Mouse (Mus musculus): ENCODE results near the gene Hist1h3a. TPM values are rescaled to one million over a fixed set of nuclear protein-coding genes. Genes with fewer than 3 reads are reported as not detected.
"Not testable (repeated sequence)": the region's sequence is repeated elsewhere in the genome, so short reads cannot be mapped to it uniquely, and the experiment has no call there.

Hist1h3a gene
- total RNA-seq, 2 experiments from 2014 or later = 35.0 to 41.6 TPM

- TF ChIP-seq CTCF (conservative IDR thresholded peaks at IDR 0.05) = no peak
- DNase-seq (ENCODE audit: low spot score in 2 of 2) = no peak
- no peak overlapping the region for H3K27ac ChIP-seq
- no peak overlapping the region for H3K4me3 ChIP-seq
These were observed 31.7 kb downstream of the Hist1h3a start for GRCm38 (mm10) chr13:23730479-23730878.

- no peak for TF ChIP-seq CTCF (conservative IDR thresholded peaks at IDR 0.05)
- Histone ChIP-seq H3K27ac (no peak overlapping the region), H3K4me3 (no peak overlapping the region)
- DNase-seq (ENCODE audit: low spot score in 2 of 2) = no peak
These were observed 32.5 kb downstream of the Hist1h3a start for GRCm38 (mm10) chr13:23729706-23730105.

GRCm38 (mm10) chr13:23729192-23729525, 33.0 kb downstream of the Hist1h3a start:
- no peak for TF ChIP-seq CTCF (conservative IDR thresholded peaks at IDR 0.05)
- no peak overlapping the region; the same call in 1 of the 2 replicates for H3K27ac ChIP-seq
- DNase-seq (ENCODE audit: low spot score in 2 of 2) = no peak
- no peak overlapping the region for H3K4me3 ChIP-seq

- no peak overlapping the region for H3K4me3 ChIP-seq
- DNase-seq (ENCODE audit: low spot score in 2 of 2) = no peak
- H3K27ac ChIP-seq = peak overlapping the region; percentile 14; the same call in 1 of the 2 replicates
- TF ChIP-seq CTCF (conservative IDR thresholded peaks at IDR 0.05) = no peak
These were observed 33.6 kb downstream of the Hist1h3a start for GRCm38 (mm10) chr13:23728472-23729191.

GRCm38 (mm10) chr13:23725213-23725612, 37.0 kb downstream of the Hist1h3a start:
- no peak for TF ChIP-seq CTCF (conservative IDR thresholded peaks at IDR 0.05)
- Histone ChIP-seq H3K27ac (no peak overlapping the region), H3K4me3 (no peak overlapping the region)
- DNase-seq (ENCODE audit: low spot score in 2 of 2) = no peak

GRCm38 (mm10) chr13:23724239-23724638, 37.9 kb downstream of the Hist1h3a start:
- TF ChIP-seq CTCF (conservative IDR thresholded peaks at IDR 0.05) = no peak
- Histone ChIP-seq H3K27ac (no peak overlapping the region), H3K4me3 (no peak overlapping the region)
- DNase-seq (ENCODE audit: low spot score in 2 of 2) = no peak

- not testable (repeated sequence) for H3K4me3 ChIP-seq; H3K27ac ChIP-seq; DNase-seq (ENCODE audit: low spot score in 2 of 2)
These were observed 44.5 kb downstream of the Hist1h3a start for GRCm38 (mm10) chr13:23717593-23718245.

- DNase-seq (ENCODE audit: low spot score in 2 of 2) = no peak
- Histone ChIP-seq H3K27ac (no peak overlapping the region), H3K4me3 (no peak overlapping the region)
- TF ChIP-seq CTCF (conservative IDR thresholded peaks at IDR 0.05) = no peak
These were observed 45.0 kb downstream of the Hist1h3a start for GRCm38 (mm10) chr13:23717176-23717575.

GRCm38 (mm10) chr13:23716261-23717042, 45.7 kb downstream of the Hist1h3a start:
- H3K27ac ChIP-seq = no peak overlapping the region
- no peak for DNase-seq (ENCODE audit: low spot score in 2 of 2)
- H3K4me3 ChIP-seq = no peak overlapping the region
- TF ChIP-seq CTCF (conservative IDR thresholded peaks at IDR 0.05) = no peak

Small RNA genes lying within 50 kb of the gene (microRNA-seq; reads per million reads assigned to microRNA genes)
- 0 reads per million in 2 experiments for gene Gm44314
- 0 reads per million in 2 experiments for gene Gm44484

Other genes starting within 250 kb of the Hist1h3a start
- 100 to 1,000 TPM; 333 to 344 TPM for gene Hist1h4h, start 231.3 kb downstream of the Hist1h3a start, total RNA-seq (2021)
- gene Hist1h2af, start 228.5 kb downstream of the Hist1h3a start, total RNA-seq (2021) = 10 to 100 TPM in 1 of 2 experiments, 1 to 10 TPM in 1; 6.9 to 12.2 TPM
- 1 to 10 TPM; 3.6 to 5.5 TPM for gene Hist1h3g, start 227.0 kb downstream of the Hist1h3a start, total RNA-seq (2021)
- 1 to 10 TPM in 1 of 2 experiments, under 1 TPM in 1; 0.39 to 1.2 TPM for gene Hist1h2bh, start 219.0 kb downstream of the Hist1h3a start, total RNA-seq (2021)
- 10 to 100 TPM; 17.7 to 18.3 TPM for gene Hist1h3f, start 218.3 kb downstream of the Hist1h3a start, total RNA-seq (2021)
- 100 to 1,000 TPM; 150 to 167 TPM for gene Hist1h4f, start 210.7 kb downstream of the Hist1h3a start, total RNA-seq (2021)
- gene Hist1h1d, start 209.1 kb downstream of the Hist1h3a start, total RNA-seq (2021) = 1 to 10 TPM; 4.6 to 5.5 TPM
- 10 to 100 TPM; 45.3 to 54.6 TPM for gene Hist1h3e, start 200.0 kb downstream of the Hist1h3a start, total RNA-seq (2021)
- 1 to 10 TPM; 6.6 to 7.7 TPM for gene Hist1h2ae, start 191.2 kb downstream of the Hist1h3a start, total RNA-seq (2021)
- 10 to 100 TPM; 74.0 to 78.9 TPM for gene Hist1h2bg, start 191.0 kb downstream of the Hist1h3a start, total RNA-seq (2021)
- 10 to 100 TPM; 22.8 to 29.6 TPM for gene Hist1h2bf, start 188.2 kb downstream of the Hist1h3a start, total RNA-seq (2021)
- gene Hist1h2ad, start 188.0 kb downstream of the Hist1h3a start, total RNA-seq (2021) = 10 to 100 TPM in 1 of 2 experiments, 1 to 10 TPM in 1; 5.0 to 13.0 TPM
- 10 to 100 TPM; 12.1 to 13.0 TPM for gene Hist1h3d, start 186.6 kb downstream of the Hist1h3a start, total RNA-seq (2021)
- 100 to 1,000 TPM; 140 to 146 TPM for gene Hist1h4d, start 180.8 kb downstream of the Hist1h3a start, total RNA-seq (2021)
- gene Hist1h2be, start 141.3 kb downstream of the Hist1h3a start, total RNA-seq (2021) = 10 to 100 TPM in 1 of 2 experiments, 1 to 10 TPM in 1; 8.8 to 10.1 TPM
- gene Hist1h1e, start 139.8 kb downstream of the Hist1h3a start, total RNA-seq (2021) = 10 to 100 TPM; 50.6 to 58.1 TPM
- 1 to 10 TPM; 2.9 to 4.0 TPM for gene Hist1h2ac, start 78.4 kb downstream of the Hist1h3a start, total RNA-seq (2021)
- 10 to 100 TPM; 45.1 to 50.2 TPM for gene Hist1h2bc, start 78.2 kb downstream of the Hist1h3a start, total RNA-seq (2021)
- not detected for gene Hist1h1t, start 66.6 kb downstream of the Hist1h3a start, total RNA-seq (2021)
- 100 to 1,000 TPM; 108 to 115 TPM for gene Hist1h4c, start 63.9 kb downstream of the Hist1h3a start, total RNA-seq (2021)
- gene Hfe, start 51.5 kb downstream of the Hist1h3a start, total RNA-seq (2021) = 1 to 10 TPM; 3.2 to 3.6 TPM
- 10 to 100 TPM; 59.1 to 68.1 TPM for gene Hist1h1c, start 23.6 kb downstream of the Hist1h3a start, total RNA-seq (2021)
- gene Hist1h3c, start 16.8 kb downstream of the Hist1h3a start, total RNA-seq (2021) = 1 to 10 TPM; 3.6 to 5.9 TPM
- 10 to 100 TPM; 23.0 to 24.7 TPM for gene Hist1h2bb, start 15.7 kb downstream of the Hist1h3a start, total RNA-seq (2021)
- 10 to 100 TPM; 24.4 to 27.3 TPM for gene Hist1h2ab, start 11.3 kb downstream of the Hist1h3a start, total RNA-seq (2021)
- gene Hist1h3b, start 10.1 kb downstream of the Hist1h3a start, total RNA-seq (2021) = 10 to 100 TPM; 13.6 to 15.0 TPM
- 10 to 100 TPM; 70.9 to 73.8 TPM for gene Hist1h4b, start 5.4 kb downstream of the Hist1h3a start, total RNA-seq (2021)
- gene Hist1h4a, start 1.2 kb downstream of the Hist1h3a start, total RNA-seq (2021) = 10 to 100 TPM; 46.0 to 55.3 TPM
- gene Hist1h1a, start 1.3 kb upstream of the Hist1h3a start, total RNA-seq (2021) = 10 to 100 TPM; 18.5 to 18.9 TPM
- not detected for gene Trim38, start 7.5 kb upstream of the Hist1h3a start, total RNA-seq (2021)
- under 1 TPM in 1 of 2 experiments, not detected in 1; 0.10 TPM for gene Slc17a2, start 44.6 kb upstream of the Hist1h3a start, total RNA-seq (2021)
- gene Slc17a3, start 77.0 kb upstream of the Hist1h3a start, total RNA-seq (2021) = not detected
- not detected for gene Slc17a1, start 105.4 kb upstream of the Hist1h3a start, total RNA-seq (2021)
- gene Slc17a4, start 152.6 kb upstream of the Hist1h3a start, total RNA-seq (2021) = not detected
- gene Hist1h2ba, start 171.8 kb upstream of the Hist1h3a start, total RNA-seq (2021) = not detected
- not detected for gene Hist1h2aa, start 172.1 kb upstream of the Hist1h3a start, total RNA-seq (2021)
- 1 to 10 TPM in 1 of 2 experiments, under 1 TPM in 1; 0.95 to 1.1 TPM for gene Scgn, start 228.8 kb upstream of the Hist1h3a start, total RNA-seq (2021)